Mouse (Mus musculus) bone marrow macrophage, adult 2 months (primary cell): ENCODE results near the gene Kif17.

ENCODE experiments used
- CTCF ChIP-seq: IDR thresholded peaks from 2 replicates; pipeline ENCODE4 v1.5.1; 2012; ENCODE audit warnings: low read depth, mild to moderate bottlenecking, low read length, moderate library complexity
- POLR2A ChIP-seq: IDR thresholded peaks from 2 replicates; pipeline ENCODE4 v1.6.1; 2012; ENCODE audit warnings: mild to moderate bottlenecking, low read depth, low read length, borderline replicate concordance

GRCm38 (mm10) chr4:138267869-138268268 lies 17.6 kb downstream of the Kif17 start:
- TF ChIP-seq CTCF (no peak), POLR2A (no peak)
